Mouse (Mus musculus) G1E (cell line): ENCODE results near the gene Rab42.

ENCODE experiments used
- CTCF ChIP-seq: IDR thresholded peaks from 2 replicates; pipeline ENCODE4 v1.5.1; 2012; ENCODE audit warnings: low read depth, low read length, inconsistent platforms, mixed read lengths
- GATA1 ChIP-seq: IDR thresholded peaks from 2 replicates; pipeline ENCODE4 v1.6.1; 2012; ENCODE audit warnings: borderline replicate concordance, low read length, inconsistent platforms, mixed read lengths

DNA sequence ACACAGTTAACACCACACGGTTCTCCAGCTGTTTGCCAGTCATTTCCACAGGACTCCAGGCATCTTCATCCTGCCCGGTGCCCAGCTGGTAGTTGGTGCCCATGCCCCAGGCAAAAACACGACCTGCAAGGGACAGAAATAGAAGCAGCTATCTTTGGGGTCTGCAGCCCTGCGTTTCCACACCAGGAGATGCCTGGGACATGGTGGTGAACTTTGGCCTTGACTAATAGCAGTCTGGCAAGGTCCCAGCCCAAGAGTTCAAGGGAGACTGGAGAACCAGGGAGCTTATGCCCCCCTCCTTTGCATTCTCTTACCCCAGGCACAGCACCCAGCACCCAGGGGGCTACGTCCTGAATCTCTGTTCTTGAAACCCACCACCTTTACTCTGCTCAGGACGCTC lies 29.7 kb upstream of the Rab42 start:
- TF ChIP-seq CTCF (no peak), GATA1 (no peak)
